Mouse (Mus musculus) hindbrain, embryonic 14.5 days (tissue): ENCODE measurements at regions not wholly inside any gene's neighbourhood (a gene's known extent, or its start where the extent isn't known, plus 50 kb on each side); places are given as distances from the start of the nearest gene placed in this dataset.

Experiments used
- ATAC-seq: fragments of 200-750 bp; cut with Nextera tagmentation; 2 replicates; pipeline ENCODE4 v1.8.0; 2017; ENCODE audit warnings: moderate number of reproducible peaks, mild to moderate bottlenecking, moderate TSS enrichment, moderate library complexity; ENCODE audit not compliant: low FRiP score
- DNase-seq: peaks from one replicate; pipeline ENCODE4 v3.0.0-alpha.2; 2015; ENCODE audit warnings: low spot score
- H3K27ac ChIP-seq: fragments of 300-500 bp; sonication (generic); 2 replicates; pipeline ENCODE4 v1.5.1; 2014; ENCODE audit warnings: mild to moderate bottlenecking, moderate library complexity
- H3K27me3 ChIP-seq: fragments of 300-500 bp; sonication (generic); 2 replicates; pipeline ENCODE4 v1.6.1; 2014; ENCODE audit warnings: mild to moderate bottlenecking, low read length, mixed read lengths; ENCODE audit not compliant: control insufficient read depth, insufficient read depth
- H3K36me3 ChIP-seq: fragments of 300-500 bp; sonication (generic); replicated peaks from 2 replicates; pipeline ENCODE4 v1.6.1; 2014; ENCODE audit not compliant: control insufficient read depth, insufficient read depth
- H3K4me1 ChIP-seq: fragments of 300-500 bp; sonication (generic); replicated peaks from 2 replicates; pipeline ENCODE4 v1.6.1; 2014; ENCODE audit warnings: antibody characterized with exemption, low read length, mixed read lengths; ENCODE audit not compliant: control insufficient read depth, insufficient read depth
- H3K4me2 ChIP-seq: fragments of 300-500 bp; sonication (generic); replicated peaks from 2 replicates; pipeline ENCODE4 v1.6.1; 2014; ENCODE audit warnings: mild to moderate bottlenecking, moderate library complexity
- H3K4me3 ChIP-seq: fragments of 300-500 bp; sonication (generic); replicated peaks from 2 replicates; pipeline ENCODE4 v1.5.1; 2014; ENCODE audit warnings: mild to moderate bottlenecking, low read length
- H3K9ac ChIP-seq: fragments of 300-500 bp; sonication (generic); 2 replicates; pipeline ENCODE4 v1.6.1; 2014
- H3K9me3 ChIP-seq: fragments of 300-500 bp; sonication (generic); 2 replicates; pipeline ENCODE4 v1.6.1; 2016; ENCODE audit warnings: low read length; ENCODE audit not compliant: control insufficient read depth
- WGBS: fragments of 180-500 bp; shearing (Covaris S2); extraction: QIAGEN DNeasy Blood & Tissue Kit; methylation state at CpG from one replicate; pipeline ENCODE4 v1.1.7; 2014; 5-methylcytosine and 5-hydroxymethylcytosine counted together

DNA sequence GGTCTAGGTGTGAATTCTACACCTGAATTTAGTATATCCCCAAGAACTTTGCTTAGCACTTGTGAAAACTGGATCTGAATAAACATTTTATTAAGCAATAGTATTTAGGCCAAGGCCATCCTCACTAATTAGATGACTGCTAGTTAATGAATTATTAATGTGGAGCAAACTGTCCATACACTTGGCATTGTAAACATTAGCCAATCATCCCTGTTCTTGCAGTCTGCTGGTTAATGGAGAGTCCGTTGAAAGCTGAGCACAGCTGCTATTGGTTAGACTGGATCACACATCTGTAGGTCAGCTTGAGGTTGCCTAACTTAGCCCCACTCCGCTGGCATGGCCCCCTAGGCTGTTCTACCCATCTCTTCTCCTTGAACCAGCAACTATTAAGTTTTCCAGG is 826.2 kb upstream of the 4930452B06Rik start:
- no peak overlapping the region for H3K4me2 ChIP-seq
- no peaks in the 10 kb centered on the region for H3K36me3 ChIP-seq
- ATAC-seq (no peak), DNase-seq (no peak)
- no peak overlapping the region for H3K27ac ChIP-seq
- WGBS: 72% methylated on average over 2 of the region's 2 CpGs
- H3K4me3 ChIP-seq: no peak overlapping the region
- no peak overlapping the region for H3K9ac ChIP-seq
- H3K27me3 ChIP-seq: no peaks in the 10 kb centered on the region
- no peaks in the 10 kb centered on the region for H3K9me3 ChIP-seq
- H3K4me1 ChIP-seq: no peaks in the 10 kb centered on the region

DNA sequence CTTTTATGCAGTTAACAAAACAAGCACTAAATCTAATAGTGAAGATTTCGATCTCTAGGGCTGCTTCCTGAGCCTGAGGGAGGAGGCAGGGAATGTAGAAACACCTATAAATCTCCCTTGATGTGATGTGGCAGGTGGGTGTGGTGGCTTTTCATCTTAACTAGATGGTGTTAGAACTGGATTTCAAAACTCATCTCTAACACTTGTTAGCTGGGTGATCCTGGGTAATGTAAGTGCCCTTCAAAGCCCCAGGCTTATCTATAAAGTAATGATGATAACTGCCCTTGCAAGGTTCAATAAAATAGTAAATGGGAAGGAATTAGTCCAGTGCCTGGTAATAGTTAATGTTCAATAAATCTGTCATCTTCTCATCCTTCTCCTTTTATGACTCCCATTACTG is 822.5 kb upstream of the 4930452B06Rik start:
- Histone ChIP-seq H3K9me3 (no peaks in the 10 kb centered on the region), H3K9ac (no peak overlapping the region), H3K27me3 (no peaks in the 10 kb centered on the region), H3K4me3 (no peak overlapping the region), H3K27ac (no peak overlapping the region), H3K36me3 (no peaks in the 10 kb centered on the region), H3K4me1 (no peaks in the 10 kb centered on the region), H3K4me2 (no peak overlapping the region)
- no peak for ATAC-seq
- DNase-seq: no peak
- 37% methylated on average over 1 of the region's 1 CpGs for WGBS

GRCm38 (mm10) chr14:9478981-9479380 is 812.9 kb upstream of the 4930452B06Rik start:
- no peak overlapping the region for H3K4me2 ChIP-seq

DNA sequence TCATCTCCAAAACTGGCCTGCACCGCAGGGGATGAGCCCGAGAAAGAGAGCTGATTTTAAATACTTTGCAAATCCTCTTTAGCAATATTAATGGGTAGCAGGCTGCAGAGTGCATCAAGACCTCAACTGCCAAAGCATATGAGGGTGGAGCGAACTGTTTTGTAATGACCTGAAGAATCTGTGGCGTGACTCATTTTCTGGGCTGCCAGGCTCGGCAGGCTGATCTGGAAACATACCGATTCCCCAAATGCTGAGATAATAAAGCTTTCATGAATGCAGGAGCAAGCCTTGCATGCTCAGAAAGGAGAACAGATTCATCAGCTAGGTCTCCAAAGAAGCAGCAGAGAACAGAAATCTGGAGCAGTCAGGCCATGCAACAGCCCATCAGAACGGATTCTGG is 809.1 kb upstream of the 4930452B06Rik start:
- H3K4me1 ChIP-seq: no peaks in the 10 kb centered on the region
- no peaks in the 10 kb centered on the region for H3K36me3 ChIP-seq
- H3K4me3 ChIP-seq: no peak overlapping the region
- 78% methylated on average over 7 of the region's 7 CpGs for WGBS
- DNase-seq (no peak), ATAC-seq (no peak)
- no peak overlapping the region for H3K9ac ChIP-seq
- H3K27me3 ChIP-seq: no peaks in the 10 kb centered on the region
- no peak overlapping the region for H3K4me2 ChIP-seq
- H3K27ac ChIP-seq: no peak overlapping the region
- no peaks in the 10 kb centered on the region for H3K9me3 ChIP-seq

More at GRCm38 (mm10) chr14:9478981-9479380, 812.9 kb upstream of the 4930452B06Rik start:
- H3K27ac ChIP-seq: no peak overlapping the region
- no peaks in the 10 kb centered on the region for H3K27me3 ChIP-seq
- no peaks in the 10 kb centered on the region for H3K4me1 ChIP-seq
- no peak overlapping the region for H3K4me3 ChIP-seq
- no peaks in the 10 kb centered on the region for H3K36me3 ChIP-seq
- no peak overlapping the region for H3K9ac ChIP-seq
- no peaks in the 10 kb centered on the region for H3K9me3 ChIP-seq
- DNase-seq (no peak), ATAC-seq (no peak)

DNA sequence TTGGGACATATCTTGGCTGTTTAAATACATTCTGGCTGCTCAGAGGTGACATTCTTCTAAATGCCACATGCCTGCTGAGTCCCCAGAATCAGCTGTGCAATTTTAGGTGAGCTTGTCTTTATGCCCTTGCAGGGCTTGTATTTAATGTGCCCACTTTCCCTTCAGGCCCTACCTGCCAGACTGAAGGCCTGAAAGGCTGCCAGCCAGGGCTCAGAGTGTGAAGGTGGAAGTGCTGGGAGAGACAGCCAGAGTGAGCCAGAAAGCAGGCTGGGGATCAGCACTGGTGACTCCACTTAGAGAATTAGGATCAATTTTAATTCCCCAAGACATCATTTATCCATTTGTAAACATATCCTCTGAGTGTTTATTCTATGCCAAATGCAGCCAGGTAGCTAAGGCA is 803.6 kb upstream of the 4930452B06Rik start:
- Histone ChIP-seq H3K4me3 (no peak overlapping the region), H3K4me1 (no peaks in the 10 kb centered on the region), H3K27me3 (no peaks in the 10 kb centered on the region), H3K36me3 (no peaks in the 10 kb centered on the region), H3K4me2 (no peak overlapping the region), H3K9me3 (no peaks in the 10 kb centered on the region), H3K27ac (no peak overlapping the region), H3K9ac (no peak overlapping the region)
- ATAC-seq: no peak
- DNase-seq: no peak

DNA sequence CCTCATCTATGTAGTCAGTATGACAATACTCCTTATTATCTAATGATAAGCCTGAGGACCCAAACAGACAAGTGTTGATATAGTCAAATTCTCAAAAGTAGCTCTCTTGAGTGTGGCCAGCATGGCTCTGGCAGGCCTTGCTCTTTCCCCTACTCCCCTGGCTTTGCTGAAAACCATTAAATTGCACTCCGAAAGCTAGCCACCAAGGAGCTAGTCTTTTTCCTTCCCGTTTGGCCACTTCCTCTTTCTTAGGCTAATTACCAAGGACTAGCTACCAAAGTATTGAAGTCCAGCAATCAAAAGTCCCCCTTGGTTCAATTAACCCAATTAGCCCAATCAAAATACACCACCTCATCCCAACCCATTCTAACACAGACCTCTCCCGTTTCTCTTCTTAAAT is 802.6 kb upstream of the 4930452B06Rik start:
- no peak overlapping the region for H3K27ac ChIP-seq
- no peaks in the 10 kb centered on the region for H3K27me3 ChIP-seq
- WGBS: 84% methylated on average over 3 of the region's 3 CpGs
- no peaks in the 10 kb centered on the region for H3K36me3 ChIP-seq
- DNase-seq (no peak), ATAC-seq (no peak)
- no peak overlapping the region for H3K9ac ChIP-seq
- no peaks in the 10 kb centered on the region for H3K9me3 ChIP-seq
- H3K4me1 ChIP-seq: no peaks in the 10 kb centered on the region
- H3K4me2 ChIP-seq: no peak overlapping the region
- no peak overlapping the region for H3K4me3 ChIP-seq

GRCm38 (mm10) chr14:9467690-9468458 is 801.8 kb upstream of the 4930452B06Rik start:
- ATAC-seq: no peak
- Histone ChIP-seq H3K9ac (no peak overlapping the region), H3K36me3 (no peaks in the 10 kb centered on the region), H3K4me3 (no peak overlapping the region), H3K4me2 (no peak overlapping the region), H3K27ac (no peak overlapping the region), H3K27me3 (no peaks in the 10 kb centered on the region), H3K9me3 (no peaks in the 10 kb centered on the region), H3K4me1 (no peaks in the 10 kb centered on the region)
- 66% methylated on average over 7 of the region's 7 CpGs for WGBS
- no peak for DNase-seq

- Histone ChIP-seq H3K27me3 (no peaks in the 10 kb centered on the region), H3K9ac (no peak overlapping the region), H3K27ac (no peak overlapping the region), H3K4me2 (no peak overlapping the region), H3K4me1 (peaks cover 8% of the 10 kb centered on the region; the same call in 1 of the 2 replicates), H3K4me3 (no peak overlapping the region), H3K9me3 (no peaks in the 10 kb centered on the region), H3K36me3 (no peaks in the 10 kb centered on the region)
- ATAC-seq: no peak
- no peak for DNase-seq
- 89% methylated on average over 3 of the region's 3 CpGs for WGBS
Measured at GRCm38 (mm10) chr14:9460006-9460405, 794.0 kb upstream of the 4930452B06Rik start.

DNA sequence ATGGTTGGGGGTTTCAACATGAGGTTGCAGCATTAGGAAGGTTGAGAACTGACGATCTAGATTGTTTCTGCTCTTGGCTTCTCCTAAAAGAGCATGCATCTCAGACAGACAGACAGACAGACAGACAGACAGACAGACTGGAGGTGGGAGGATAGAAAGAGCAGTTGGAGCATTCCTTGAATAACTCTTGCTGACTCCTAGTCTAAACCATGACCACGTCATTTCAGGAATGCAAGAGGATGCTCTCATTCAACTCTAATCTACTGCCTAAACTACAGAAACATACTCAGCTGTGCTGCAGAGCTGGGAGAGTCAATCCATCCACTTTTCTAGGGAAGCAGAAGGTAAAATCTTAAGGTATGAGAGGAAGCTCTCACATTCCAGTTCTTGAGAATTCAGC is 792.8 kb upstream of the 4930452B06Rik start:
- H3K4me2 ChIP-seq: no peak overlapping the region
- H3K9ac ChIP-seq: no peak overlapping the region
- no peaks in the 10 kb centered on the region for H3K9me3 ChIP-seq
- no peak for DNase-seq
- no peak overlapping the region for H3K4me3 ChIP-seq
- no peak overlapping the region for H3K27ac ChIP-seq
- ATAC-seq: no peak
- H3K4me1 ChIP-seq: peaks cover 8% of the 10 kb centered on the region; the same call in 1 of the 2 replicates
- 78% methylated on average over 2 of the region's 2 CpGs for WGBS
- no peaks in the 10 kb centered on the region for H3K27me3 ChIP-seq
- no peaks in the 10 kb centered on the region for H3K36me3 ChIP-seq
